Mouse (Mus musculus): ENCODE data around the gene Fbxl15. TPM values are rescaled to one million over a fixed set of nuclear protein-coding genes. Genes with fewer than 3 reads are reported as not detected.

Fbxl15 gene
- total RNA-seq, 2 experiments from 2014 or later: 26.7 to 28.7 TPM

DNA sequence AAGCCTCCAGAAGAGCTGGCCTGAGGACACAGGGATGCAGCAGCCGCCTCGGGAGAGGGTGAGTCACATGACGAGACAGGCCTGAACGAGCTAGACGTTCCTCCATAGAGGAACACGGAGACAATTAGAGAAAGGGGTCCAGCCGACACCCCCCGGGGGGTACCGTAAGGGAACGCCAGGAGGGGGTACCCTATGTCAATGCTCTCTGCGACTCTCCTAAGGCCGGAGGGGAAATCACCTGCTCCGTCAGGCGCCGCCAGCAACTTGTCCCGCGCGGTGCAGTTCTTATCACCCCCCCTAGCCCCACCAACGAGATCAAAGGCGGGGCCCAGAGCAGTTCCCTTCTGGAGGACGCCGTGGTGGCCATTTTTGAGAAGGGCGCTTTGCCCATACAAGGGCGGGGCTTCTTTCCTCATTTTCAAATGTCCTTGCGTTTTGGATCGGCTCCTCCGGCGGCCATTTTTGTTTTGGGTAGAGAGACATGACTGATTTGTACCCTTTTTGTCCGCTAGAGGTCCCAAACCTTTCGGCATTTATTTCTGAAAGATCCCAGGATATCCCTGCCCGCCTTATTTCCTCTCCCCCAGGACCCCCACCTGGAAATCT is 10.4 kb downstream of the Fbxl15 start, which contains the start of gene Cuedc2:
Cuedc2 (minus strand) TSS at position 372 of the 606 bp plus-strand sequence.
- peak; percentile 97 to 98 for DNase-seq (ENCODE audit: low spot score in 2 of 2)
- intact Hi-C loops (cut with DNase I): loop anchor here (2.0 kb wide), 1 partner anchor 18 kb away; no protein-coding TSS in a partner anchor

DNA sequence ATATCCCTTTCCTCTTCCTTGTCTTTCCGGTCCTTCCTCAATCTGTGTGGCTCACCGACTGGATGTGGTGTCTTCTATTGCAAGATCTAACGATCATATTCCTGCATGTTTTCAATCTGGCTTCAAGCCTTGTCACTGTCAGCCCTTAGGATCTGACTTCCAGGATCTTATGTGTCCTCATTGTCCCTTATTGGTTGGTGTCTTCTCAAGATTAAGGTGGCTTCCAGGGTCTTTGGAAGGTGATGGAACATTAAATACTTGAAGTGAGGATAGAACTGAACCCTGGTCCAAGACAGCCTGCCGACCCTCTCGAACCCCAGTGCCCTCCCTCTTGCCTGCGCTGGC is 10.9 kb downstream of the Fbxl15 start:
- intact Hi-C loops (cut with DNase I): loop anchor here (2.0 kb wide), 1 partner anchor 18 kb away; no protein-coding TSS in a partner anchor
- no peak for DNase-seq (ENCODE audit: low spot score in 2 of 2)

DNA sequence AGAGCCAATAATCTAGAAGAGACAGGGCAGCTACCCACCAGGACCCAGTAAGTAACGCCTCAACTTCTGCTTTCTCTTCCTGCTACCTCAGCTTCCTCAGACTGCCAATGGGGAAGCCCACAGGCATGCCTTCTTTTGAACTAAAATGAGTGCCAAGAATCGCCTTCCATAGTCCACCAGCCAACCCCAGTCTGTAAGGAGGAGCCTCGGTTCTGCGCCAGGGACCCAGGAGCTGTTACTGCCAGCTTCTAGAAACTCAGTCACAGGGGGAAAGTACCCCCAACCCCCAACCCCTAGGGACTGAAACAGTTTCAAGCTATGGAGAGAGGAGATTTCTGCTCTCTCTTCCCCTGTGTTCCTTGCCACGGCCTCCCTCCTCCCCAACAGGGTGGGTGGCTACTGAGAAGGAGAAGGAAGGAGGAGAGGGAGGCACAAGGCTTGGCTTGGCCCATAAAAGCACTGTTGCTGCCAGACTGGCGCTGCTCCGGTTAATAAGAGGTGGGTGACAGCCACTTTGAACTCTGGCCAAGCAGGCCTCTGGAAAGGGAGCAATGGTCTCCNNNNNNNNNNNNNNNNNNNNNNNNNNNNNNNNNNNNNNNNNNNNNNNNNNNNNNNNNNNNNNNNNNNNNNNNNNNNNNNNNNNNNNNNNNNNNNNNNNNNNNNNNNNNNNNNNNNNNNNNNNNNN is 11.4 kb downstream of the Fbxl15 start:
- intact Hi-C loops (cut with DNase I): loop anchor here (2.0 kb wide), 1 partner anchor 17 kb away; no protein-coding TSS in a partner anchor

DNA sequence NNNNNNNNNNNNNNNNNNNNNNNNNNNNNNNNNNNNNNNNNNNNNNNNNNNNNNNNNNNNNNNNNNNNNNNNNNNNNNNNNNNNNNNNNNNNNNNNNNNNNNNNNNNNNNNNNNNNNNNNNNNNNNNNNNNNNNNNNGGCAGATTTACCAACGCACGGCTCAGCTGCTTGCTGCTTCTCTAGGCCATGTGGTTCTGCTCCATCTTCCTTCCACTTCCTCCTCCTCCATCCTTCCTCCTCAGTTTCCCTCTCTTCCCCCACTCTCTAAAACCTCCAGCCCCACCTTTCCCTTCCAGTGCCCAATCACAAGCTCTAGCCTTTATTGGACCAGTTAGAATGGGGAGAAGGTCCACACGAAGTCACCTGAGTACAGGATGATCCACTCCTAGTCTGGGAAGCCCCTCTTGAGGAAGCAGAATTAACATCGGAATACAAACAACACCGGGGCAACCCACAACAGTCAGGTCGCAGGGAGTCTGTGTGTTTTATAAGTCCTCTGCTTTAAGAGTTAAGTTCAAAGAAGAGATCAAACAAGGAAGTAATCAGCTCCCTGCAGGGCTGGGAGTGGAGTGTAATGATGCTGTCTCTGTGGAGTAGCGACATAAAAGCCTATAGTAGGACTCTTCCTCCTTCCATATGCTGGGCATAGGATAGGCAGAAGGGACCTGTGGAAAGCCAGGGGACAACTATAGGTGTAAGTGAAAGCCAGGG is 16.9 kb downstream of the Fbxl15 start:
- intact Hi-C loops (cut with DNase I): no loop called here
- DNase-seq (ENCODE audit: low spot score in 2 of 2): no peak

More for the DNA sequence above, 11.4 kb downstream of the Fbxl15 start:
- peak; percentile 37 to 48 for DNase-seq (ENCODE audit: low spot score in 2 of 2)

GRCm38 (mm10) chr19:46347146-46347545 is 19.2 kb downstream of the Fbxl15 start:
- no peak for DNase-seq (ENCODE audit: low spot score in 2 of 2)
- intact Hi-C loops (cut with DNase I): no loop called here

DNA sequence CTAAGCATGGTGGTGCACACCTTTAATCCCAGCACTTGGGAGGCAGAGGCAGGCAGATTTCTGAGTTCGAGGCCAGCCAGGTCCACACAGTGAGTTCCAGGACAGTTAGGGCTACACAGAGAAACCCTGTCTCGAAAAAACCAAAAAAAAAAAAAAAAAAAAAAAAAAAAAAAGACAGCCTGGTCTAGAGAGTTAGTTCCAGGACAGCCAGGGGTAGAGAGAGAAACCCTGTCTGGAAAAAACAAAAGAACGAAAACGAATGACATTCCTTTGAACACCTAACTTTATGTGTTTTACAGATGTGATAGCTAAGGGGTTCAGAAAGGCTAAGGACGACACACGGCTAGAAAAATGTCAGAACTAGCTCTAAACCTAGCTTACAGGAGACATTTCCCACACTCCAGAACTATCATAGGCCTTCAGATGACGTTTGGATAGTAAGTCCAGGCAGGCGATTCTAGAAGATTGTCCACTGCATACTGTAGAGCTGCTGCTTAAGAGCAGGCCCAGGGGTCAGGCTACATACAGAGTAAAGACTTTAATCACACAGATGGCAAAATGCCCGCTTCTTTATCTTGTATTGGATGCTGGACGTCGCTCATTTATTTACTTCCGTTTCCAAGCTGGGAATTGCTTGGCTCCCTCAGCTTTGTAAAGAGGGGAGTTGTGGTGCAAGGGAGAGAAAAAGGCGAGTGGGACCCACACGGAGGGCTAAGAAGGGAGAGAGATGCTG is 20.1 kb downstream of the Fbxl15 start:
- intact Hi-C loops (cut with DNase I): loop anchor here (2.0 kb wide), 1 partner anchor 29 kb away; no protein-coding TSS in a partner anchor
- no peak for DNase-seq (ENCODE audit: low spot score in 2 of 2)

DNA sequence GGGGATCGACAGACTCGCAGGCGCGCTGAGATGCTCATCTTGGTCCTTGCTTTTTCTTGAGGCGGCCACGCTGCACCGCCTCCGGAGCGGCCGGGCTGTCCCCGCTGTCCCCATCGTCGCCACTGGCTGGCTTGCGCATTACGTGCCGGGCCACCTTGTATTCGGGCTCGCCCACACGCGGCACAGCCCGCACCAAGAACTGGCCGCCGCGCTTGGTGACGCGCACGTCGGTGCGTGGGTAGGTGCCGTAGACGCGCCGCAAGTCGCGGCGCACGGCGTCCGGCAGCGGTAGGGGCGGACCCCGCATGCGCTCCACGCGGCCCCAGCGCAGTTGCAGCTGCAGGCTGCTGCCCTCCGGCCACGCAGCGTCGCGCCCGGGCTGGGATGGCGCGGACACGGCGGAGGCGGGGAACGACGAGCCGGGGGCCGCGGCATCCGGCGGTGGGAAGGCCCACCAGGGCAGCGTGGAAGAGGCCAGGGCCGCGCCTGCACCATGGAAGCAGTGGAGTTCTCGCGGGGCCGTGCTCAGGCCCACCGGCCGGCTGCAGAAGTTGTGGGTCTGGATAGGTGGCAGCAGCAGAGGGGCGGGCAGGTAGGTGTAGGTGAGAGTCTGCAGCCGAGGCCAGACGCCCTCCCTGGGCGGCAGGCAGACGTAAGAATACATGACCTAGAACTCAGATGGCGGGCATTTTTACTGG is 20.9 kb downstream of the Fbxl15 start:
- peak; percentile 90 to 94 for DNase-seq (ENCODE audit: low spot score in 2 of 2)
- intact Hi-C loops (cut with DNase I): loop anchor here (2.0 kb wide), 1 partner anchor 30 kb away; no protein-coding TSS in a partner anchor

DNA sequence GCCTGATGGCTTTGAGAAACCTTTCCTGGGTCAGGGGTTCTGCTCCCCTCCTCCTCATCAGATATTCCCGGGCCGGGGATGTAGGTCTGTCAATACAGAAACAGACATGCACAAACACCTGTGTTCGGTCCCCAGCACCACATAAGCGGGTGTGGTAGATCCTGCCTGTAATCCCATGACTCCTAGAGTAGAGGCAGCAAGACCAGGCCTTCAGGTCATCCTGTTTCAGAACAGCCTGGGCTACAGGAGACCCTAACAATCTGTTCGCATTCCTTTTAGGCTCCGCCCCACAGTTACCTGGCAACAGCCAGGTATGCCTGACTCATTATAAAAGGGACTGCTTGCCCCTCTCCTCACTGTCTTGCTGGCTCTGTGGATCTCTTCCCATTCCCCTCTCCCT is 21.6 kb downstream of the Fbxl15 start:
- intact Hi-C loops (cut with DNase I): loop anchor here (2.0 kb wide), 1 partner anchor 31 kb away; no protein-coding TSS in a partner anchor
- DNase-seq (ENCODE audit: low spot score in 2 of 2): no peak

GRCm38 (mm10) chr19:46350168-46350932 is 22.4 kb downstream of the Fbxl15 start, which contains the start of gene 2310034G01Rik:
Gene 2310034G01Rik (minus strand): TSS chr19:46350302.
- intact Hi-C loops (cut with DNase I): no loop called here
- no peak for DNase-seq (ENCODE audit: low spot score in 2 of 2)

DNA sequence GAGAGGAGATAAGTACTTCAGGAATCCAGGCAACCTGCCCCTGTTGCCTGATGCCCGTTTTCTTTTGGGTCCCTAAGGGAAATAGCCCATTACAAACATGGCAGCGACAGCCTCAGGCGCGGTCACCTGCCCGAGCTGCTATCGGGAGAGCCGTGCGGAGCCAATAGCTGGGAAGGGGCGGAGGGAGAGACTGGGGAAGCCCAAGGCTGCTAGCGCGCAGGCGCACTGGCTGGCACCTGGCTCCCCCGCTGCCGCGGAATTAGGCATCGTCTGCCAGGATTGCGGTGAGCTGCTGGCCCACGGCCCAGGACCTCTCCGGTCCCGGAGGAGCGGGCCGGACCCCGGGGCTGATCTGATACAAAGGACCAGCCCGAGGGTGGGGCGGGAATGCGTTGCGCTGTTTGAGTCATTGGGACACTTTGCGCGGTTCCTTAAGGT is 28.7 kb downstream of the Fbxl15 start:
- peak; percentile 88 to 91 for DNase-seq (ENCODE audit: low spot score in 2 of 2)
- intact Hi-C loops (cut with DNase I): loop anchor here (2.0 kb wide), 1 partner anchor 18 kb away; the partner anchor contains the start of gene Cuedc2

DNA sequence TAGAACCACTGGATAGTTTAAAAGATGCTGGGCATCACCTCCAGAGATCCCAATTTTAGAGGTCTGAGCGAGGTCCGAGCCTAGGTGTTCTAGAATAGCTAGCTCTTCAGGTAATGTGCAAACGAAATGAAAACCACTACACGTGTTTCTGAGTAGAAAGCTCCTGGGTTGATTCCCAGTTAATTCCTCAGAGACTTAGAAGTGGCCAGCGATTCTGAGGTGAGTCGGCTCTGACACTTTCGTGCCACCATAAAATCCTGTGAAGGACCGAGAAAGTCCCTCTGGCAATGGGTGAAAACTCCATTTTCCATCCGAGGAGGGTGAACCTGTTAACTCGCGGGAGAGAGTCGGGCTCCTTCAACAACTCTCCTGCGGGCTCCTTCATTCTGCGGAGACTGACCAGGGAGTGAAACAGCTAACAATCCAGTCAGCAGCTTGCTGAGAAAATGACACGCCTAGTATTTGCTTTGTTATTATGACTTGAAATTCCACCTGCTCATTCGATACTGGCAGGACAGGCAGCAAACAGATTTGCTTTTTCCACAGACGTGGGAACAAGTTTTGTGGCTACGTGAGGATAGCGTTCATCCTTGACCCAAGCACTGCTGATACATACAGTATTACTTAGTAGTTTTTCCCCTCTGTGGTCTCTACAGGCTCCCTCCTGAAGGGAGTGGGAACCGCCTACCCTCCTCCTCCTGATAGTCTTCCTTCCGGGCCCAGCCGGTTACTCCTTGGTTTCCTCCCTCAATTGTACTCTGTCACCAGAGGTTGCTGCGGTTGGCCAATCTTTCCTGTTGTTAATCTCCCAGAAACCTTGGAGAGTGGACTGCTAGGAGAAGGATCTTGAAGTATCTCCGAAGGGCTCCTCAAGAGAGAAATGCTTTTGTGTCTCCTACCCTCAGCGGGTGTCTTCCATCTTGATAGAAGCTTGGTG is 29.6 kb downstream of the Fbxl15 start:
- intact Hi-C loops (cut with DNase I): loop anchor here (2.0 kb wide), 1 partner anchor 19 kb away; the partner anchor contains the start of gene Cuedc2
- DNase-seq (ENCODE audit: low spot score in 2 of 2): no peak

- intact Hi-C loops (cut with DNase I): no loop called here
Observed at GRCm38 (mm10) chr19:46358381-46358780, 30.4 kb downstream of the Fbxl15 start.

GRCm38 (mm10) chr19:46362104-46362503 is 34.1 kb downstream of the Fbxl15 start:
- intact Hi-C loops (cut with DNase I): no loop called here
- no peak for DNase-seq (ENCODE audit: low spot score in 2 of 2)

More at GRCm38 (mm10) chr19:46358381-46358780, 30.4 kb downstream of the Fbxl15 start:
- no peak for DNase-seq (ENCODE audit: low spot score in 2 of 2)

GRCm38 (mm10) chr19:46363294-46364009 is 35.5 kb downstream of the Fbxl15 start:
- DNase-seq (ENCODE audit: low spot score in 2 of 2): no peak
- intact Hi-C loops (cut with DNase I): no loop called here

GRCm38 (mm10) chr19:46367798-46368590 is 40.0 kb downstream of the Fbxl15 start:
- intact Hi-C loops (cut with DNase I): no loop called here
- peak; percentile 57 to 80 for DNase-seq (ENCODE audit: low spot score in 2 of 2)

- intact Hi-C loops (cut with DNase I): no loop called here
Observed at GRCm38 (mm10) chr19:46369204-46369603, 41.2 kb downstream of the Fbxl15 start.

More at GRCm38 (mm10) chr19:46369204-46369603, 41.2 kb downstream of the Fbxl15 start:
- peak in 1 of 2 experiments; percentile 54 for DNase-seq (ENCODE audit: low spot score in 2 of 2)

All from left cerebral cortex, postnatal 36 days (tissue).